In the genomic region with DNA sequence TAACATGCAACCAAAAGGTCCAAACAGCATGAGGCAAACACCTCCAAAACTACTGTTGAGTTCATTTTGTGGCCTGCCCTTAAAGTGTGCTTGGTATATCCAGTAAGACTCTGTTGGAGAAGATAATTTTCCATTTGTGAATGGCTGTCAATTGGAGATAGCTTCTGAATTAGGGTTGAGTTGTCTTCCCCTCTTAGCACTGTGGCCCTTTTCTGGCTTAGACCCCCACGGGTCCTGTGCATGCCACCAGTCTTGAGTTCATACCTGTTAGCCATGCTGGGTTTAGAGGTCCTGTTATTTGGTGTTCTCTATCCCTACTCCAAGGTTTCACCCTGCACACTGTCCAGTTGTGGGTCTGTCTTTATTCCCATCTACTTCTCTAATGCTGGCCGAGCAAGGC, we compare ENCODE assay signal across 12 mouse cellular contexts. TPM values are rescaled to one million over a fixed set of nuclear protein-coding genes. Genes with fewer than 3 reads are reported as not detected.
DNase-seq lines count a peak whose midpoint lies in the region; ATAC-seq and TF ChIP-seq lines count a peak whose summit lies in the region.
"Had no signal": no experiment of that assay in that cellular context is flagged by ENCODE, and none has a peak within 500 bp of the region (broad histone marks: within the 10 kb centered on the region; RNA-seq: fewer than 3 reads in every experiment).

No protein-coding gene starts in this region.

- DNase-seq in forebrain, embryonic 11.5 days (ENCODE audit: low spot score), result no peak
- DNase-seq in forebrain, postnatal 0 days, result no peak
- no peak for DNase-seq in kidney, postnatal 4 days
- DNase-seq in A20 (ENCODE audit: low read depth, low spot score), result peak; percentile 51
- no peak for DNase-seq in embryonic facial prominence, embryonic 14.5 days (ENCODE audit: low spot score)
- no peak for DNase-seq in cerebellum, adult 11 months
- DNase-seq: adrenal gland, adult 8-10 months; kidney, adult 18-20 months; thymus, adult 2 months had no signal

- TF ChIP-seq CTCF in forebrain, postnatal 0 days (IDR thresholded peaks at IDR 0.05; ENCODE audit: low read depth), result no peak

- WGBS in forebrain, embryonic 11.5 days, result 89% methylated on average over 2 of the region's 2 CpGs
- 97% methylated on average over 2 of the region's 2 CpGs for WGBS in forebrain, postnatal 0 days
- 90% methylated on average over 2 of the region's 2 CpGs for WGBS in kidney, embryonic 16.5 days
- 91% methylated on average over 2 of the region's 2 CpGs for WGBS in embryonic facial prominence, embryonic 14.5 days

- peaks cover 12% of the 10 kb centered on the region; the same call in 1 of the 2 replicates for H3K36me3 ChIP-seq in forebrain, embryonic 11.5 days (ENCODE audit: control insufficient read depth, insufficient read depth, low read length)
- peaks cover 36% of the 10 kb centered on the region for H3K36me3 ChIP-seq in forebrain, postnatal 0 days (ENCODE audit: insufficient read depth)
- H3K36me3 ChIP-seq in kidney, embryonic 16.5 days (ENCODE audit: insufficient read depth, low read length), result peaks cover 31% of the 10 kb centered on the region
- H3K36me3 ChIP-seq in embryonic facial prominence, embryonic 14.5 days (ENCODE audit: control insufficient read depth, insufficient read depth, low read length), result peaks cover 46% of the 10 kb centered on the region

- peaks cover 12% of the 10 kb centered on the region; the same call in 1 of the 2 replicates for H3K4me1 ChIP-seq in forebrain, embryonic 11.5 days (replicated peaks; ENCODE audit: control insufficient read depth, insufficient read depth, low read length)
- H3K4me1 ChIP-seq in forebrain, postnatal 0 days (ENCODE audit: insufficient read depth), result peaks cover 13% of the 10 kb centered on the region; the same call in 1 of the 2 replicates
- H3K4me1 ChIP-seq in kidney, embryonic 16.5 days (ENCODE audit: insufficient read depth, low read length), result peaks cover 21% of the 10 kb centered on the region
- H3K4me1 ChIP-seq in embryonic facial prominence, embryonic 14.5 days (ENCODE audit: control insufficient read depth, insufficient read depth, low read length), result peaks cover 7% of the 10 kb centered on the region

- no peaks in the 10 kb centered on the region for H3K9me3 ChIP-seq in forebrain, embryonic 11.5 days (ENCODE audit: control insufficient read depth, low read length)
- no peaks in the 10 kb centered on the region for H3K9me3 ChIP-seq in forebrain, postnatal 0 days (ENCODE audit: low read length)
- no peaks in the 10 kb centered on the region for H3K9me3 ChIP-seq in kidney, embryonic 16.5 days (ENCODE audit: low read length)
- no peaks in the 10 kb centered on the region for H3K9me3 ChIP-seq in embryonic facial prominence, embryonic 14.5 days (ENCODE audit: control insufficient read depth, low read length)
- H3K9me3 ChIP-seq: limb, embryonic 15.5 days had no signal

- 0 out of 2 replicates have a peak overlapping the region, but pooled peaks have one; percentile 11 for H3K4me2 ChIP-seq in forebrain, embryonic 11.5 days (ENCODE audit: low read depth, low read length, severe bottlenecking)
- H3K4me2 ChIP-seq in forebrain, postnatal 0 days (ENCODE audit: low read depth), result no peak overlapping the region
- H3K4me2 ChIP-seq in kidney, embryonic 16.5 days (replicated peaks; ENCODE audit: low read depth, low read length), result peak overlapping the region; percentile 52; the same call in 1 of the 2 replicates
- H3K4me2 ChIP-seq in embryonic facial prominence, embryonic 14.5 days (ENCODE audit: low read depth, low read length), result 0 out of 2 replicates have a peak overlapping the region, but pooled peaks have one; percentile 97

- H3K27ac ChIP-seq in forebrain, embryonic 11.5 days (ENCODE audit: low read depth, low read length), result no peak overlapping the region
- H3K27ac ChIP-seq in forebrain, postnatal 0 days (ENCODE audit: low read depth, low read length), result no peak overlapping the region
- H3K27ac ChIP-seq in kidney, embryonic 16.5 days (ENCODE audit: low read length), result no peak overlapping the region
- no peak overlapping the region for H3K27ac ChIP-seq in embryonic facial prominence, embryonic 14.5 days (replicated peaks; ENCODE audit: low read depth, low read length)
- H3K27ac ChIP-seq: limb, embryonic 15.5 days had no signal

- no peak for ATAC-seq in forebrain, embryonic 11.5 days (replicated peaks; ENCODE audit: low FRiP score)
- ATAC-seq in forebrain, postnatal 0 days, result no peak
- no peak for ATAC-seq in kidney, embryonic 16.5 days (ENCODE audit: low FRiP score, low TSS enrichment)
- no peak for ATAC-seq in embryonic facial prominence, embryonic 14.5 days (ENCODE audit: low read depth)
- no peak for ATAC-seq in erythroid progenitor cell, adult 5-6 weeks (replicated peaks; ENCODE audit: low FRiP score, poor library complexity, severe bottlenecking)

- H3K4me3 ChIP-seq in forebrain, embryonic 11.5 days (ENCODE audit: low read depth, low read length), result no peak overlapping the region; the same call in 1 of the 2 replicates
- H3K4me3 ChIP-seq in forebrain, postnatal 0 days (ENCODE audit: low read depth, low read length), result no peak overlapping the region
- no peak overlapping the region for H3K4me3 ChIP-seq in kidney, embryonic 16.5 days (ENCODE audit: low read length)
- H3K4me3 ChIP-seq in embryonic facial prominence, embryonic 14.5 days (ENCODE audit: low read depth, low read length), result no peak overlapping the region

- H3K9ac ChIP-seq in forebrain, embryonic 11.5 days (ENCODE audit: low read length), result no peak overlapping the region
- H3K9ac ChIP-seq in forebrain, postnatal 0 days, result no peak overlapping the region
- H3K9ac ChIP-seq in kidney, embryonic 16.5 days (replicated peaks; ENCODE audit: low read length), result no peak overlapping the region
- no peak overlapping the region for H3K9ac ChIP-seq in embryonic facial prominence, embryonic 14.5 days (ENCODE audit: low read depth, low read length)
- H3K9ac ChIP-seq: limb, embryonic 15.5 days had no signal

- H3K27me3 ChIP-seq in forebrain, embryonic 11.5 days (ENCODE audit: control insufficient read depth, insufficient read depth, low read length), result no peaks in the 10 kb centered on the region
- no peaks in the 10 kb centered on the region for H3K27me3 ChIP-seq in forebrain, postnatal 0 days (ENCODE audit: insufficient read depth, low read length)
- H3K27me3 ChIP-seq in kidney, embryonic 16.5 days (ENCODE audit: insufficient read depth, low read length), result no peaks in the 10 kb centered on the region
- no peaks in the 10 kb centered on the region for H3K27me3 ChIP-seq in embryonic facial prominence, embryonic 14.5 days (replicated peaks; ENCODE audit: control insufficient read depth, insufficient read depth, low read length)
- H3K27me3 ChIP-seq: limb, embryonic 15.5 days had no signal

RNA-seq across cellular contexts. Expression of a gene that starts 1.2 kb away (rescaled TPM):
- polyA plus RNA-seq in forebrain, embryonic 11.5 days (2014; fragmentation: Nextera tagmentation; extraction: Ambion mirVana), result 715 TPM in 2 replicates
- total RNA-seq in forebrain, postnatal 0 days (2014; rRNA removed), result 459 and 595 TPM in 2 replicates
- polyA plus RNA-seq in forebrain, postnatal 0 days (2015; fragmentation: Nextera tagmentation; extraction: Ambion mirVana), result 808 and 1,035 TPM in 2 replicates
- 869 and 882 TPM in 2 replicates for polyA plus RNA-seq in kidney, embryonic 16.5 days (2015; fragmentation: Nextera tagmentation; extraction: Ambion mirVana)
- polyA plus RNA-seq in embryonic facial prominence, embryonic 14.5 days (2014; fragmentation: Nextera tagmentation; extraction: Ambion mirVana), result 991 and 1,091 TPM in 2 replicates
- 1,194 and 1,251 TPM in 2 replicates for total RNA-seq in erythroid progenitor cell, adult 5-6 weeks (2015; ENCODE audit: low replicate concordance)
- 418 and 1,480 TPM in 2 replicates for total RNA-seq in erythroid progenitor cell, adult 5-6 weeks (2017; ENCODE audit: low replicate concordance)

RNA-seq across cellular contexts. Expression of a gene that starts 5.2 kb away (rescaled TPM):
- polyA plus RNA-seq in forebrain, embryonic 11.5 days (2014; fragmentation: Nextera tagmentation; extraction: Ambion mirVana), result 113 and 123 TPM in 2 replicates
- total RNA-seq in forebrain, postnatal 0 days (2014; rRNA removed), result 130 and 148 TPM in 2 replicates
- polyA plus RNA-seq in forebrain, postnatal 0 days (2015; fragmentation: Nextera tagmentation; extraction: Ambion mirVana), result 200 and 247 TPM in 2 replicates
- 133 and 135 TPM in 2 replicates for polyA plus RNA-seq in kidney, embryonic 16.5 days (2015; fragmentation: Nextera tagmentation; extraction: Ambion mirVana)
- 144 and 148 TPM in 2 replicates for polyA plus RNA-seq in embryonic facial prominence, embryonic 14.5 days (2014; fragmentation: Nextera tagmentation; extraction: Ambion mirVana)
- total RNA-seq in erythroid progenitor cell, adult 5-6 weeks (2015; ENCODE audit: low replicate concordance), result 22.3 TPM in 1 of 2 replicates, not detected in the other
- total RNA-seq in erythroid progenitor cell, adult 5-6 weeks (2017; ENCODE audit: low replicate concordance), result 17.8 and 19.6 TPM in 2 replicates

RNA-seq across cellular contexts. Expression of a gene that starts 15.8 kb away (rescaled TPM):
- polyA plus RNA-seq in forebrain, embryonic 11.5 days (2014; fragmentation: Nextera tagmentation; extraction: Ambion mirVana), result 268 and 290 TPM in 2 replicates
- 559 and 592 TPM in 2 replicates for total RNA-seq in forebrain, postnatal 0 days (2014; rRNA removed)
- polyA plus RNA-seq in forebrain, postnatal 0 days (2015; fragmentation: Nextera tagmentation; extraction: Ambion mirVana), result 385 and 426 TPM in 2 replicates
- polyA plus RNA-seq in kidney, embryonic 16.5 days (2015; fragmentation: Nextera tagmentation; extraction: Ambion mirVana), result 353 and 359 TPM in 2 replicates
- 202 and 234 TPM in 2 replicates for polyA plus RNA-seq in embryonic facial prominence, embryonic 14.5 days (2014; fragmentation: Nextera tagmentation; extraction: Ambion mirVana)
- 28.9 and 45.8 TPM in 2 replicates for total RNA-seq in erythroid progenitor cell, adult 5-6 weeks (2015; ENCODE audit: low replicate concordance)
- total RNA-seq in erythroid progenitor cell, adult 5-6 weeks (2017; ENCODE audit: low replicate concordance), result 74.7 and 94.6 TPM in 2 replicates

RNA-seq across cellular contexts. Expression of a gene that starts 16.0 kb away (rescaled TPM):
- polyA plus RNA-seq in forebrain, embryonic 11.5 days (2014; fragmentation: Nextera tagmentation; extraction: Ambion mirVana), result 56.0 and 59.9 TPM in 2 replicates
- total RNA-seq in forebrain, postnatal 0 days (2014; rRNA removed), result 39.1 and 43.5 TPM in 2 replicates
- polyA plus RNA-seq in forebrain, postnatal 0 days (2015; fragmentation: Nextera tagmentation; extraction: Ambion mirVana), result 51.6 and 51.9 TPM in 2 replicates
- 65.4 and 69.9 TPM in 2 replicates for polyA plus RNA-seq in kidney, embryonic 16.5 days (2015; fragmentation: Nextera tagmentation; extraction: Ambion mirVana)
- polyA plus RNA-seq in embryonic facial prominence, embryonic 14.5 days (2014; fragmentation: Nextera tagmentation; extraction: Ambion mirVana), result 51.0 and 59.8 TPM in 2 replicates
- 27.8 and 34.4 TPM in 2 replicates for total RNA-seq in erythroid progenitor cell, adult 5-6 weeks (2015; ENCODE audit: low replicate concordance)
- 11.8 and 14.4 TPM in 2 replicates for total RNA-seq in erythroid progenitor cell, adult 5-6 weeks (2017; ENCODE audit: low replicate concordance)

RNA-seq across cellular contexts. Expression of a gene that starts 18.8 kb away (rescaled TPM):
- polyA plus RNA-seq in forebrain, embryonic 11.5 days (2014; fragmentation: Nextera tagmentation; extraction: Ambion mirVana), result 4.9 and 10.9 TPM in 2 replicates
- total RNA-seq in forebrain, postnatal 0 days (2014; rRNA removed), result 6.5 and 20.9 TPM in 2 replicates
- 24.6 and 34.5 TPM in 2 replicates for polyA plus RNA-seq in forebrain, postnatal 0 days (2015; fragmentation: Nextera tagmentation; extraction: Ambion mirVana)
- 29.3 and 30.7 TPM in 2 replicates for polyA plus RNA-seq in kidney, embryonic 16.5 days (2015; fragmentation: Nextera tagmentation; extraction: Ambion mirVana)
- 67.3 and 68.1 TPM in 2 replicates for polyA plus RNA-seq in embryonic facial prominence, embryonic 14.5 days (2014; fragmentation: Nextera tagmentation; extraction: Ambion mirVana)
- total RNA-seq in erythroid progenitor cell, adult 5-6 weeks (2015; ENCODE audit: low replicate concordance), result not detected in 2 replicates
- total RNA-seq in erythroid progenitor cell, adult 5-6 weeks (2017; ENCODE audit: low replicate concordance), result 1.4 TPM in 1 of 2 replicates, not detected in the other
